Mouse (Mus musculus) lung, postnatal 0 days (tissue): ENCODE results near the gene Ap4m1. TPM values are rescaled to one million over a fixed set of nuclear protein-coding genes. Genes with fewer than 3 reads are reported as not detected.

Experiments used
- ATAC-seq: fragments of 200-750 bp; cut with Nextera tagmentation; 2 replicates; pipeline ENCODE4 v1.8.0; 2017; ENCODE audit warnings: moderate library complexity
- DNase-seq: peaks from one replicate; pipeline ENCODE4 v3.0.0-alpha.2; 2016; ENCODE audit warnings: low spot score
- H3K27ac ChIP-seq: fragments of 300-500 bp; sonication (generic); 2 replicates; pipeline ENCODE4 v1.5.1; 2014; ENCODE audit warnings: antibody characterized with exemption, mild to moderate bottlenecking, low read length, mixed read lengths
- H3K27me3 ChIP-seq: fragments of 300-500 bp; sonication (generic); replicated peaks from 2 replicates; pipeline ENCODE4 v1.6.1; 2014; ENCODE audit warnings: low read length, mixed read lengths; ENCODE audit not compliant: insufficient read depth
- H3K36me3 ChIP-seq: fragments of 300-500 bp; sonication (generic); 2 replicates; pipeline ENCODE4 v1.6.1; 2014; ENCODE audit warnings: low read length, mixed read lengths; ENCODE audit not compliant: insufficient read depth
- H3K4me1 ChIP-seq: fragments of 300-500 bp; sonication (generic); 2 replicates; pipeline ENCODE4 v1.6.1; 2014; ENCODE audit warnings: antibody characterized with exemption, low read depth, low read length, mixed read lengths; ENCODE audit not compliant: insufficient read depth
- H3K4me2 ChIP-seq: fragments of 300-500 bp; sonication (generic); replicated peaks from 2 replicates; pipeline ENCODE4 v1.6.1; 2014; ENCODE audit warnings: low read depth, mild to moderate bottlenecking, low read length, moderate library complexity, mixed read lengths
- H3K4me3 ChIP-seq: fragments of 300-500 bp; sonication (generic); 2 replicates; pipeline ENCODE4 v1.5.1; 2014; ENCODE audit warnings: low read depth, low read length
- H3K9ac ChIP-seq: fragments of 300-500 bp; sonication (generic); replicated peaks from 2 replicates; pipeline ENCODE4 v1.6.1; 2014; ENCODE audit warnings: low read depth, mild to moderate bottlenecking
- H3K9me3 ChIP-seq: fragments of 300-500 bp; sonication (generic); 2 replicates; pipeline ENCODE4 v1.6.1; 2016; ENCODE audit warnings: low read length, mixed read lengths
- CTCF ChIP-seq: IDR thresholded peaks from 2 replicates; pipeline ENCODE4 v1.5.1; 2016; ENCODE audit warnings: antibody characterized with exemption, mild to moderate bottlenecking
- EP300 ChIP-seq: IDR thresholded peaks from 2 replicates; pipeline ENCODE4 v1.6.1; 2016; ENCODE audit warnings: antibody characterized with exemption, mild to moderate bottlenecking, control low read depth
- WGBS: fragments of 180-500 bp; shearing (Covaris S2); extraction: QIAGEN DNeasy Blood & Tissue Kit; methylation state at CpG from one replicate; pipeline ENCODE4 v1.1.7; 2014; 5-methylcytosine and 5-hydroxymethylcytosine counted together
- polyA plus RNA-seq: library from polyadenylated mRNA; unstranded; fragments of >200 nt; fragmentation: Nextera tagmentation; extraction: Ambion mirVana; gene quantifications from 2 replicates; pipeline ENCODE4 v1.2.1, GENCODE M21; 2015

Ap4m1 gene
- polyA plus RNA-seq = 10.9 and 11.1 TPM in 2 replicates

DNA sequence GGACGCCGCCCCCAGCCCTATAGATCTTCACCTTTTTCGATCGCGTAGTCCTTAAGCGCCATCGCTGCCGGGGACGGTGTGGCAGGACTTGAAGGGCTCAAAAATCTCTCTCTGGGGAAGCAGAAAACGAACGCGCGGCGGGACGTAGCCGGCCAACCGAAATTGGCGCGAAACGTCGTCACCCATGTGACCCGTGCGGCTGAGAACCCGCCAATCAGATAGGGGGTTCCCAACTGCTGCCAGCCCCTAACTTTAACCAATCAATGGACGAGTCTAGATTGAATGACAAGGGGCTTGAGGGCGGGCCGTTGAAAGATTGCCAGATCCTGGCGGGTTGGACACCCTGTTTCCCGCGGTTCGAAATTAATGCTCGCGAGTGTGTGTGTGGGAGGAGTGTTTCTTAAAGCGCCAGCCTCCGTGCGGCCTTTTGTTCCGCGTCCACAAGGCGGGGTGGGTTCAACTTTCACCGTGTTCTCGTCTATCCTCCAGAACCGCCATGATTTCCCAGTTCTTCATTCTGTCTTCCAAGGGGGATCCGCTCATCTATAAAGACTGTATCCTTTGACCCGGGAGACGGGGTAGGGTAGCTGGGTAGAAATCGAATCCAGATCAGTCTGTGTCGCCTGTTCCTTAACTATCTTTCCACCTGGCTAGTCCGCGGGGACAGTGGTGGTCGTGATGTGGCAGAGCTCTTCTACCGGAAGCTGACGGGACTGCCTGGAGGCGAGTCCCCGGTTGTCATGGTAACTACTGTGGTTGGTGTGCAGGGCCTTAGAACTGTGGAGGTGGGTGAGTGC is at the start of gene Ap4m1, which contains the start of gene Mcm7:
Gene Ap4m1, plus strand, starts transcription at position 308 of the 797 bp plus-strand sequence.
Gene Mcm7, minus strand, starts transcription at position 728 of the 797 bp plus-strand sequence.
- Histone ChIP-seq H3K27me3 (no peaks in the 10 kb centered on the region), H3K4me3 (peak within 1 kb of the TSS; percentile 68), H3K9ac (peak within 1 kb of the TSS; percentile 54), H3K4me2 (peak within 1 kb of the TSS; percentile 100), H3K9me3 (no peaks in the 10 kb centered on the region), H3K4me1 (peaks cover 13% of the 10 kb centered on the region; the same call in 1 of the 2 replicates), H3K27ac (peak within 1 kb of the TSS; percentile 92), H3K36me3 (peaks cover 25% of the 10 kb centered on the region; the same call in 1 of the 2 replicates)
- DNase-seq = peak; percentile 99
- ATAC-seq = peak; percentile 92
- under 1% methylated on average over 54 of the region's 54 CpGs for WGBS
- TF ChIP-seq CTCF (peak; percentile 49), EP300 (peak; percentile 44; the same call in 1 of the 2 replicates)

DNA sequence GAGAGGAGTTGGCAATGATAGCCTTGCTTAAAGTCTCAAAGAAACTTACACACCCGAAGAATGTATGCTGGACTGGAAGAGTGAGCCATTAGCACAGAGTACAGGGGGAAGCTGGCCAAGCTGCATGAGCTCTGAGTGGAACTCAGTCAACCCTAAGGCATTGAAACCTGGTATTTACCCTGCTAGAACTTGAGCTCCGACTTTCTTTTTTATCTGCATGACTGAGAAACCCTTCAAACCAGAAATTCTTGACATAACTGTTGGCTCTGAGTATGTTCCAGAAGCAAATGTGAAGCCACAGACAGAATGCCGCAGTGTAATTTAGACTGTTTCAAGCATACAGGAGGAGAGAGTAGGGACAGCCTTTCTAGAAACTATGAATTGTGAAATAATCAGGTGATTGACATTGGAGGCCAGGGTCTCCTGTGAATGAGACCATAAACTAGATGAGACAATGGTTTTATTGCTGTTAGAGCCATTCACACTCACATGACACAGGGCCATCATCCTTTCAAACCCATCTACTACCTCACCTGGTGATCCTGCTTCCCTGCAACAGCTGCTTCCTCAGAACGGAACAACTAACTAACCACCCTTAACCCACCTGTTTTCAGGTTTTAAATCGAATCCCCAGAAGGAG is 39.3 kb upstream of the Ap4m1 start:
- no peaks in the 10 kb centered on the region for H3K4me1 ChIP-seq
- WGBS = 76% methylated on average over 5 of the region's 5 CpGs

DNA sequence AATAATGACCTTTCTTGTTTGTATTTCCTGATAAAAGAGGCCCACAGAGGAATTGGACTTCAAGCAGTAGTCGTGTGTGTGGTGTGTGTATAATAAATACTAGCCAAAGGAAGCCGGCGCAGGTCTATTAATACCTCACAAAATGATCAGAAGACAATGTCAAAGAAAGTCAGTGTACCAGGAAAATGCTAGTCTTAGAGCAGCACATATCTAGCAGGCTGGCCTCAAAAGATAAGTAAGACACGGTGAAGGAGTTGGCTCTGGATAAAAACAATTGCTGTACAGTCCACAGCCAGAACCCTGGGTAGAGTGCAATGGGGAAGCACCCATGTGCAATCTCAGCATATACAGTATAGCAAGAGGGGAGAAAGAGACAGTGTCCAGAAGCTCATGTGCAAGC is 34.5 kb upstream of the Ap4m1 start:
- 21% methylated on average over 4 of the region's 4 CpGs for WGBS
- no peaks in the 10 kb centered on the region for H3K9me3 ChIP-seq
- ATAC-seq (no peak), DNase-seq (no peak)
- no peaks in the 10 kb centered on the region for H3K4me1 ChIP-seq
- H3K27me3 ChIP-seq = no peaks in the 10 kb centered on the region
- H3K27ac ChIP-seq = no peak overlapping the region
- H3K4me2 ChIP-seq = no peak overlapping the region
- H3K9ac ChIP-seq = no peak overlapping the region
- TF ChIP-seq EP300 (no peak), CTCF (no peak)
- no peak overlapping the region for H3K4me3 ChIP-seq
- peaks cover 24% of the 10 kb centered on the region for H3K36me3 ChIP-seq

More for the DNA sequence above, 39.3 kb upstream of the Ap4m1 start:
- TF ChIP-seq EP300 (peak; percentile 68), CTCF (no peak)
- Histone ChIP-seq H3K27me3 (no peaks in the 10 kb centered on the region), H3K4me2 (no peak overlapping the region), H3K4me3 (no peak overlapping the region), H3K27ac (peak overlapping the region; percentile 32; the same call in 1 of the 2 replicates), H3K9me3 (no peaks in the 10 kb centered on the region), H3K9ac (no peak overlapping the region), H3K36me3 (peaks cover 35% of the 10 kb centered on the region)
- ATAC-seq (peak; percentile 87), DNase-seq (peak; percentile 46)

DNA sequence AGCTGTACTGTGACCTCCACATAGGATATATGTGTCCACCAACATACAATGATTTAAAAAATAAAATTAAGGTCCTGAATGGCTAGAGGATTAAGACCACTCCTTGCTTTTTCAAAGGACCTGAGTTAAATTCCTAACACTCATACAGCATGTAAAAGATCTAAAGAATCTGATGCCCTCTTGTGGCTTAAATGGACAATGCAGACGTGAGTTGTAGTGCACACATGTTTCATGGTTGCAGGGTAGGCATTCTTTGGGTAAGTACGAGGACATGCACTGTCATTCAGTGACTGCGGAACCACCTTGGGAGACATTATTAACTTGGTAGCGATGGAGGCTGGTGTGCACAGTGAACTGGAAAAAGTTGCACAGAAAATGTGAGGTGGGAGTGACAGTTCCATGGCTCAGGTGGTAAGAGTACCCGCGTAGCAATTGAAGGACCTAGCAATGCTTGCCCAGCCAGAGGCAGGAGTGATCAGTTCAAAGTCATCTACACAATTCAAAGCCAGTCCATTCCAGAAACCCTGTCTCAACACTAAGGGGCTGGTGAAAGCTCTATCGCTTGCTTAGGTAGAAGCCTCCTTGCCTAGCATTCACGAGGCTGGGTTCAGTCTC is 33.8 kb upstream of the Ap4m1 start:
- ATAC-seq = peak; percentile 54
- TF ChIP-seq EP300 = no peak
- peak; percentile 84 for TF ChIP-seq CTCF
- no peak overlapping the region for H3K4me2 ChIP-seq
- 52% methylated on average over 8 of the region's 8 CpGs for WGBS
- H3K4me1 ChIP-seq = no peaks in the 10 kb centered on the region
- no peak overlapping the region for H3K27ac ChIP-seq
- H3K27me3 ChIP-seq = no peaks in the 10 kb centered on the region
- no peaks in the 10 kb centered on the region for H3K9me3 ChIP-seq
- no peak overlapping the region for H3K4me3 ChIP-seq
- DNase-seq = peak; percentile 64
- H3K36me3 ChIP-seq = peaks cover 22% of the 10 kb centered on the region
- no peak overlapping the region for H3K9ac ChIP-seq

DNA sequence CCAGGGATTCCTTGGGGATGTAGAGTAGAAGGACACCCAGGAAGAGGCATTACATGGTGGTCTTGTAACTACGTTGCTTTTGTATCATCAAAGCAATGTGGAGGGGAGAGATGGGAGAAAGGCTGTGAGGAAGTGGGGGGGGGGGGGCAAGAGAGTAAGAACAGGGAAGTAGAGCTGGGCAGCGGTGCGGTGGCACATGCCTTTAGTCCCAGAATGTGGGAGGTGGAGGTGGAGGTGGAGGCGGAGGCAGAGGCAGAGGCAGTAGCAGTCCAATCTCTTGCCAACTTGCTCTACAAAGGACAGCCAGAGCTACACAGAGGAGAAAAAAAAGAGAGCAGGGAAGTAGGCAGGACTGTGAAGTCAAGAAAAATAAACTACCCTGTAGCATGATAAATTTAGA is 33.2 kb upstream of the Ap4m1 start:
- H3K4me2 ChIP-seq = no peak overlapping the region
- no peak overlapping the region for H3K27ac ChIP-seq
- H3K27me3 ChIP-seq = no peaks in the 10 kb centered on the region
- H3K9ac ChIP-seq = no peak overlapping the region
- no peaks in the 10 kb centered on the region for H3K9me3 ChIP-seq
- ATAC-seq (no peak), DNase-seq (no peak)
- H3K4me1 ChIP-seq = no peaks in the 10 kb centered on the region
- TF ChIP-seq CTCF (no peak), EP300 (no peak)
- no peak overlapping the region for H3K4me3 ChIP-seq
- 57% methylated on average over 4 of the region's 4 CpGs for WGBS
- peaks cover 17% of the 10 kb centered on the region for H3K36me3 ChIP-seq

DNA sequence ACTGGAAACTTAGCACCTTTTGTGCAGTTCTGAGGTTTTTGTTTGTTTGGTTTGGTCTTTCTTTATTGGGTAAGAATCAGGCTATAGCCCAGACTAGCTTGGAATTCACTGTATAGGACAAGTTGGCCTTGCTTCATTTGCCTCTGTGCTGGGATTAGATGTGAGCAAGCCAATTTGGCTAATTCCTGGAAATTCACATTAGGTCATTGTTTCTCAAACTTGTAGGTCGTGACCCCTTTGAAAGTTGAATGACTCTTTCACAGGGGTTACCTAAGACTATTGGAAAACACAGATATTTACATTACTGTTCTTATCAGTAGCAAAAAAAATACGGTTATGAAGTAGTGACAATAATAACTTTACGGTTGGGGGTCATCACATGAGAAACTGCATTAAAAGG is 17.4 kb upstream of the Ap4m1 start:
- ATAC-seq = no peak
- no peak for TF ChIP-seq CTCF
- no peak for TF ChIP-seq EP300
- no peaks in the 10 kb centered on the region for H3K9me3 ChIP-seq
- no peak overlapping the region for H3K4me3 ChIP-seq
- 50% methylated on average over 3 of the region's 3 CpGs for WGBS
- H3K9ac ChIP-seq = peak overlapping the region; percentile 85; the same call in 1 of the 2 replicates
- peaks cover 18% of the 10 kb centered on the region for H3K36me3 ChIP-seq
- H3K27me3 ChIP-seq = no peaks in the 10 kb centered on the region
- no peaks in the 10 kb centered on the region for H3K4me1 ChIP-seq
- DNase-seq = no peak
- peak overlapping the region; percentile 63; the same call in 1 of the 2 replicates for H3K4me2 ChIP-seq
- H3K27ac ChIP-seq = no peak overlapping the region
